Mouse (Mus musculus) cerebral cortex, adult 2 months (tissue): ENCODE results near the gene Chchd6.

Experiments used
- WGBS: fragments of 180-500 bp; shearing (Covaris S2); methylation state at CpG from one replicate; pipeline ENCODE4 v1.1.7; 2018; 5-methylcytosine and 5-hydroxymethylcytosine counted together

Chchd6 gene

DNA sequence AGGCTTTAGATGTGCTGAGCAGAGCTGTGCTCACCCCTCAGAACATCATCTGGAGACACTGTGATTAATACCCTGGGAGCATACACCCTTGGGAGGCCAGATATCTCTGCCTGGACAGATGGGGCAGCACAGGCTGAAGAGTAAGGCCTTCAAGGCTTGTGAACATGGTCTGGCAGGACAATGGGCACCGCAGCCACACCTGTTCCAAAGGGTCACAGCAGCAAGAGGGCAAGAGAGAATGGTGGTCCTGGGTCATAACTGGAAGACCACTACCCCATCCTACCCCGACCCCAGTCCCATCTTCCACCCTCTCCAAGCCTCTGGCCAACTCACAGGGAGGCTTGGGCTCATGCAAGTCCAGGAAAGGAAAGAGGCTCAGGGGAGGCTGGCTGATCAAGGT is 244.9 kb downstream of the Chchd6 start:
- WGBS, result 89% methylated on average over 2 of the region's 2 CpGs

GRCm38 (mm10) chr6:89350037-89350515 is 245.4 kb downstream of the Chchd6 start:
- WGBS, result 44% methylated on average over 1 of the region's 1 CpGs

DNA sequence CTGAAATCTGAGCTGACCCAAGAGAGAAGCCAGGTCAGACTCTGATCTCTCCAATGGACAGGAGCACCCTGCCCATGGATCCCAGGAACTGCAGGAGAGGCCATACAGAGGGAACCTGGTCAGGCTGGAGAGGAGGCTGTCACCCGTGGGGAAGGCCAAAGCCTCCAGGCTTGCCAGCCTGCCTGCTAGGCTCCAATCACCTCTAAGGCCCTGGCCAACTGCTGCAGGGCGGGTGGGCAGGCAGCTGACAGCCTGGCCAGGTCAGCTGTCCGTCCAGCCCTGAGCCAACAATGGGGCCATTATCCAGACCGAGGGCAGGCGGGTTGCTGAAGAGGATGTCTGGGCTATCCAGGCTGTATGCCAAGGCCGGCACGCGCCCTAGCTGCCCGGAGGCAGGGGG is 247.1 kb downstream of the Chchd6 start:
- 64% methylated on average over 9 of the region's 9 CpGs for WGBS

DNA sequence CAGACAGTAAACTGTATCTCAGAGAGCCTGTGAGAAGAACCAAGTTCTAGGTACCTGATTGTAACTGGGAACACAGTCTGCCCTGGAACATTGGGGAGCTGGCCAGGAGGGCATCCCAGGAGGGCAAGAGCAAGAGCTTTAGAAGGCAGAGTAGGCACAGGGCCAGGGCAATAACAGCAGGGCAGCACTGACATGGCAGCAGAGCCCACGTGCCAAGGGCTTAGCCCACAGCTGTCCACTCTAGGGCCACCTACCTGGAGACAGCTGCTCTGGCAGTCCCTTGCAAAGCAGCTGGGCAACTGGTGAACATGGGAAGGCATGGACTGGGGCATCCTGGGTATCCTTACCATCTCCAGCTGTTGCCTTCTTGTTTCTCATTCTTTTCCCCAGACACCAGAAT is 247.7 kb downstream of the Chchd6 start:
- 52% methylated on average over 1 of the region's 1 CpGs for WGBS

DNA sequence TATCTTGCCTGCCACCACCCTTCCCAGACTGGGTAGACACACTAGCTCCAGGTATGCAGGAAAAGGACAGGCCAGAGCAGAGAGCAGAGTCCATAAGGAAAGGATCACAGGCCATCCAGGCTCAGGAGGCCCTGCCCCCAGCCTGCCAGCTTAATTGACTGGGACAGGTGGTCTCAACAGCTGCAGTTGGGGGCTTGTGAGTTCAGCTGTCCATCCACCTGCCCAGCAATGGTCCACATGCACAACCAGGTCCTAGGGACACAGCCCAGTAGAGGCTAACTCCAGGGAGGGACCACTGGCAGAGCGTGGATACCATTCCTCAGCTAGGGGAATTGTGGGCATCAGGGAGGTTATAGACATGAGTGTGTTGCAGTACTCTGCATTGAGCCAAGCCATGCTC is 249.6 kb downstream of the Chchd6 start:
- 96% methylated on average over 1 of the region's 1 CpGs for WGBS

DNA sequence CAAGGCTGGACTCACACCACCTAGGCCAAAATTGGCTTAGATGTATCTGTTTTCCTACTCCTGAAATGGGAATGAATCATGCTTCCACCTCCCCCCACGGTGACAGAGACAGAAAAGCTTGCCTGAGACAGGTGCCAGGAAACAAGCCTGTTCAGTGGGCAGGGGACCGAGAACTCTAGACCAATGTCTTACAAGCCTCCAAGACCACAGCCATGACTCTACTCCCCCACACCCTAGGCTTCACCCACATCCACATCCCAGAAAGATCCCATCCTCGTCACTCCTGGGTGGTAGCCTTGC is 250.0 kb downstream of the Chchd6 start:
- WGBS, result 40% methylated on average over 3 of the region's 3 CpGs

DNA sequence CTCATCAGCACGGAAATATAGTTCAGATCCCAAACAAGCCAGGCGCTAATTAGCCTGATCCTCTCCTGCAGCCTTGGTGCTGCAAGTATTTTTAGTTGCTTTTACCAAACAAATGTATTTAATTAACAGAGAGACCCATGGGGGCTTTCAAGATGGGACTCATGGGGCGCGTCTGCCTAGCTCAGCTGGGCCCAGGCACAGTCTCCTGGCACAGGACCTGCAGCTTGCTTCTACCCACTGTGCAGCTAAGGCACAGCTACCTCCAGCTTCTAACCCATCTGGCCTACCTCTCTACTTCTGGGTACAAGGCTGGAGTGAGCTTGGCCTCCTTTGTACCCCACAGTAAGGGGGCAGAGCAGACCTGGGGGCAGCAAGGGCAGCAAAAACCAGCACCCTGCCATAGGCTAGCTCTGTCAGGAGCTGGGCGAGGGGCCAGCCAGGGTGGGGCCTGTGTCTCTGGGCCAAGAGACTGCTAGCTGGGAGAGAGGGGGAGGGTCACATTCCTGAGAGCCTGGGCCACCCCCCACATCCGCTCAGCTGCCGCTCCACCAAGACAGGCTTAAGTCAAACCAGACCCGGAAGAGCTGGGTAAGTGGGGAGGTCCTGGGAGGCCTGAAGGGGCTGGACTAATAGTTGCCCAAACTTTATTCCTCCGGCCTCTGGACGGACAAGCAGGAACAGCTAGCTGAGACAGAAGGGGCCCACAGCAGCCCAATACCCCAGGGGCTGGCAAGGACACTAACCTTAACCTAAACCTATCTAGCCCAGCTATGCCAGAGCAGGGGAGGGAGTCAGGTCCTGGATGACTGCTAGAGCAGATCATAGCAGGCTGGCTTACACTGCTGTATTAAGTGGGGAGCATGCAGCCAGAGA is 250.6 kb downstream of the Chchd6 start:
- WGBS, result 51% methylated on average over 10 of the region's 10 CpGs

DNA sequence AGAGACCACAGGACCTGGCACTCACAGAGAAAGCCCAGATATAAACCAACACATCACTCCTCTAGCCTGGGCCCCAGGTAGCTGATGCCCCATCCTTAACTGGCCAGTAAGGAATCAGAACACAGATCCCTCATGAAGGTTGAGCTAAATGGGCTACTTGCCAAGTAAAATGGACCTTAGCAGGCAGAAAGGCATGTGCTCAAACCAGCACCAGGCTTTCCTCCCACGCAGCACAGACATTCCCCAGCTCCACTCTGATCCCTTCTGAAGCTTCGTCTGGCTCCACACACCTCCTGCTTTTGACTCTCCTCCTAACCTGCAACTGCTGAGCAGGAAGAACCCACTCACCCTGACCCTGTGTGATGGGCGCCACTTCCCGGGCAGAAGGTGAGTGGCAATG is 253.5 kb downstream of the Chchd6 start:
- WGBS, result 76% methylated on average over 4 of the region's 4 CpGs

GRCm38 (mm10) chr6:89339447-89339846 is 256.0 kb downstream of the Chchd6 start:
- WGBS, result 79% methylated on average over 2 of the region's 2 CpGs

GRCm38 (mm10) chr6:89338733-89339132 is 256.7 kb downstream of the Chchd6 start:
- WGBS, result 97% methylated on average over 8 of the region's 8 CpGs

GRCm38 (mm10) chr6:89337574-89337973 is 257.9 kb downstream of the Chchd6 start:
- WGBS, result 43% methylated on average over 9 of the region's 9 CpGs

GRCm38 (mm10) chr6:89333964-89334702 is 261.3 kb downstream of the Chchd6 start:
- WGBS, result 57% methylated on average over 12 of the region's 12 CpGs
